Mouse (Mus musculus) C2C12 (cell line): Measurements from ENCODE around the gene Setd3.

Source experiments
- CEBPB ChIP-seq: IDR thresholded peaks from one replicate; pipeline ENCODE4 v1.6.1; 2011; ENCODE audit warnings: low read depth, mild to moderate bottlenecking, control low read depth, moderate library complexity
- CTCF ChIP-seq: IDR thresholded peaks from one replicate; pipeline ENCODE4 v1.5.1; 2011; ENCODE audit not compliant: control insufficient read depth, insufficient read depth, insufficient read length
- MAX ChIP-seq: IDR thresholded peaks from one replicate; pipeline ENCODE4 v1.6.1; 2011; ENCODE audit warnings: mild to moderate bottlenecking, control low read depth
- MYOG ChIP-seq: IDR thresholded peaks from one replicate; pipeline ENCODE4 v1.6.1; 2011; ENCODE audit not compliant: control insufficient read depth, insufficient read length; ENCODE audit errors: extremely low read depth
- USF1 ChIP-seq: IDR thresholded peaks from one replicate; pipeline ENCODE4 v1.6.1; 2011; ENCODE audit warnings: low read depth, mild to moderate bottlenecking, control low read depth, moderate library complexity

- TF ChIP-seq CTCF (no peak), MAX (no peak), CEBPB (no peak), MYOG (no peak), USF1 (no peak)
These were observed 33.0 kb upstream of the Setd3 start for GRCm38 (mm10) chr12:108212071-108212470.
